Mouse (Mus musculus) heart, postnatal 0 days (tissue): ENCODE measurements at regions not wholly inside any gene's neighbourhood (a gene's known extent, or its start where the extent isn't known, plus 50 kb on each side); places are given as distances from the start of the nearest gene placed in this dataset.

Experiments
- CTCF ChIP-seq: IDR thresholded peaks from 2 replicates; pipeline ENCODE4 v1.5.1; 2016; ENCODE audit warnings: antibody characterized with exemption, control low read depth, low read depth
- EP300 ChIP-seq: IDR thresholded peaks from 2 replicates; pipeline ENCODE4 v1.6.1; 2016; ENCODE audit warnings: antibody characterized with exemption, low read depth

- TF ChIP-seq CTCF (no peak), EP300 (no peak)
Measured at GRCm38 (mm10) chr10:97220431-97220830, 259.0 kb upstream of the Dcn start.
